Mouse (Mus musculus) layer of hippocampus, adult 9-10 months (tissue): ENCODE measurements at regions not wholly inside any gene's neighbourhood (a gene's known extent, or its start where the extent isn't known, plus 50 kb on each side); places are given as distances from the start of the nearest gene placed in this dataset.

Experiments
- DNase-seq: peaks from one replicate; pipeline ENCODE4 v3.0.0; 2022; ENCODE audit warnings: low spot score

DNA sequence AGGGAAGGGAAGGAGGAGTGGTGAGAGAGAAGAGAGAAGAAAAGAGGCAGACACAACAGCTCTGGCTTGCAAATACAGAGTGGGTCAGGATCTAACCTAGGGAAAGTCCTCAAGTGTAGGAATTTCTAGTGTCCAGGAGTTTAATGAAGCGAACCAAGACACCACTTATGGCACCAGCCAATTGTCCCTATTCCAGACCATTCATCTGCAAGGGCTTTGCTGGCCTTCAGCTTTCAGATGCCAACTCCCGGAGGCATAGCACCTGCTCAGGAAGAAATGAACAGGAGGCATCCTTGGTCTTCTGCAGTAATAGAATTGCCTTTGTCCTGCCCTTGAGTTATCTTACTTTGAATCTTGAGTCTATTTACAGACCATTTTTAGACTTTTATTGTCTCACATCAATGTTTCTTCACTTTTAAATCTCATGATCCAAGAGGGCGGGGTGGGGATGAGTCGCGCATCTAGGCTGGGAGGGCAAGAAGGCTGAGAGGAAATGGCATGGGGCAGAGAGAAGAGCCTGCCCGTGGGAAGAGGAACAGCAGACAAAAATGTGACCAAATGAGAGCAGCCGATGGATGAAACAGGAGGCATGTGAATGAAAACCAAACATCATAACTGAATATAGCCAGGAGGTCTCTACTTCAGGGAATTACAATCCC, 190.1 kb upstream of the Hmga2 start:
- DNase-seq = no peak

DNA sequence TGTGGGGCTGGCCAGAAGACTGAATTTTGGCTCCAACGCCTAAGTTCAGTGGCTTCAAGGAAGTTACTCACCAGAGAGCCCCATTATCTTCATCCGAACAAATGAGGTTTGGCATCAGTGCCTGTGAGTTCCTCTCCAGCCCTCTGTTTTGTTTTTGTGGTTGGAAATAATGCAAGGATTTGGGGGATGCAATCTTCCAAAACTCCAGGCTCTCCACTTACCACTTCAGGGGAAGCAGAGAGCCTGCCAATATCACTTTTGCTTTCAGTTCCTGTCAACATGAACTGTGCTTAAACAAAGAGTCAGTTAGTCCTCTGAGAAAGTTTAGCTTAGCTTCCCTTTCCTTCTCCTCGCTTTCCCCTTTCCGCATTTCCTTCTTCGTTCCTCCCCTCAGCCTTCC, 189.4 kb upstream of the Hmga2 start:
- no peak for DNase-seq

DNA sequence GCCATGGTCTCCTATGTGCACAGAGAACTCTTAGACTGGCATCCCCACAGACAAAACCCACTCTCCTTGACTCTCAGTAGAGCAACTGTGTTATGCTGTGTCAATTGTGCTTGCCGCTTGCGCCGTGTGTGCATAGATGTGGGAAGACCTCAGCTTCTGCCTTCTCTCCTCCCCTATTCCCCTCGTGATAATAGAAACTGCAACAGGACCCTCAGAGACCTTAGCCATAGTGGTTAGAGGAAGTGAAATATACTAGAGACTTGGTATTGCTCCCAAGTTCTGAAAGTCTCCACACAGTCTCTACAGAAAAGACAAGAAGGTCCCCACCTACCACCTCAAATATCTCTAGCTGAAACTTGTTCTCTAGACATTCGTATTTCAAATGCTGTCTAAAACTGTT, 188.2 kb upstream of the Hmga2 start:
- DNase-seq = no peak

DNA sequence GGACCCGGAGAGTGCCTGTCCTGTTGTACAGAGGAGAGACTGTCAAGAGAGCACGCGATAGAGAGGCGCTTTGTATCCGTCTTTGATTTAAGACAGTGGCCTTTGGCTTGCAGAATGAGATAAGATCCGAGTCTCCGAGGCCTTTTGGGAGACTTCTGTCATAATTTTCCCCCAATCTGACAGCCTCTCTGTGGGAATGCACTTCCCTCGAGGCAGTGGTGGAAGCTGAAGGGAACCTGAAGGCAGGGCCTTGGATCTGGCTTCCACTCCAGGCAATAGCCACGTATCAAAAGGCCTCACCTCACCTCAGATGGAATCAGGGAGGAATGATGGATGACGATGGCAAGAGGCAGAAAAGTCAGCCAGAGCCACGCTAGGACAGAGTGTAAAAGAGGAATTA, 187.1 kb upstream of the Hmga2 start:
- no peak for DNase-seq

DNA sequence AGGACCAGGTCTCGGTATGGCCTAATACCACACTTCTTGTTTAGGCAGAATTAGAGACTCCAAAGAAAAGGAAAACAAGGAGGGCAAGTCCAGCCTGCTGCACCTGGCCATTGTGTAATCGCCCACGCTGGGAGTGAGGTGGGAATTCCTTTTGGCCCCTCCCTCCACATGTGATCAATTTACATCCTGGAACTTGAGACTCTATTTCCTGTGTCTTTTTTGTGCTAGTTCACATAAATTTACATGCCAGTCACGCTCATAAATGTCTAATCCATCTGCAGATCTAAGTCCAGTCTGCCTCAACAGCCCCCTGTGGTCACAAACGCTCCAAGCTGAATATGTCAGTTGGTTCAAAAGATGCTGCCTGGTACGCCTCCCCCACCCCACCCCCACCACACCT, 184.2 kb upstream of the Hmga2 start:
- DNase-seq = no peak

DNA sequence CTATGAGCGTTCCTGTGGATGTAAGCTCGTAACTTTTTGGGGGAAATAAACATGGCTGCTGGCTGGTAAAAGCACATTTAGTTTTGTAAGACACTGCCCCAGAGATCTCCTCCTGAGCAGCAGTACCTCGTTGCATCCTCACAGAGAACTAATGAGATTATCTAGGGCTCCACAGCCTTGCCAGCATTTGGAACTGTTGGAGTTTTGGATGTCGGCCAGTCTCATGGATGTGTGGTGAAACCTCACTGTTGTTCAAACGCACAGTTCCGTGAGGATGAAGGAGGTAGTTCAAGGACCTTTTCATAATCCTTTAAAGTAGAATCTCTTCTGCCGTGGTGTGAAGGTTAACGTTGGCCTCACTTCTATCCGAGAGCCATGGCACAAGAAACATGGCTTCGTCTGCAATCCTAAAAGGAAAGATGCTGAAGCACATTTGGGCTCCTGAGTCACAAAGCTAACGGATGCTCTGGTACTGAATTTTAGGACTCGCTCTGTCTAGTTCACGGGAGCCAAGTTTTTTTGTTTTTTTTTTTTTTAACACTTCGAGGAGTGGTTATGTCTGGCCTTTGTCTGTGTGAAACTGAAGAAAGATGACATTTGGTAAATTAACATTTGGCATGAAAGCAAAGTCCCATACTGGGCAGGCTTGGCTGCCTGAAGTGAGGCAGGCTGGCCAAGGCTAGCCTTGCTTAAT, 179.1 kb upstream of the Hmga2 start:
- DNase-seq = no peak

DNA sequence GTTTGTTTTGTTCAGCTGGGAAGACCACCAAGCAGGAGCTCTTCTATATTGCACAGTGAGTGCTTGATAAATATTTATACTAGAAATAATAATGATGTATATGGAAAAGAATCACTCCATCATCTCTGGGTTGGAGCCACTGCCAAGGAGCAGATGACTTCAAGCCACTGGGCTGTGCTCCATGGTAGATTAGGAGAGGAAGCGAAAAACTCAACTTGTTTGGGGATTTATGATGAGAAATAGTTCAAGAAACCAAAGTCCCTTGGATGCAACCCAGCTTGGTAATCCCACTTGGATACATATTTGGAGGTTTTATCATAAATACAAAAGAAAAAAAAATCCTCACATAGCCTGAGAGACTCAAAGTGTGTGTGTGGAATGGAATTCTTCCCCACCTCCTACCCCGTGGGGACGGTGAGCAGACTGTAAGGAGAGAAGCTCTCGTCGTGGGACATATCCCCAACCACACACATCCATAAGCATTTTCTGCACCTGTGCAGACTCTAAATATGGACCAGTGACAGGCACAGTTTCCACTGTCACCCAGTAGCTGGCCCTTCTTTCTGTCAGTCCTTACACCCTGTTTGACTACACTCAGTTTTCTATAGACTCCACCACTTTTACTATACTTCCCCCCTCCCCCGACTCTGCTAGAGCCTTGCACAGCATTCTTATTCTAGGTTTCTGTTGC, 176.4 kb upstream of the Hmga2 start:
- no peak for DNase-seq

DNA sequence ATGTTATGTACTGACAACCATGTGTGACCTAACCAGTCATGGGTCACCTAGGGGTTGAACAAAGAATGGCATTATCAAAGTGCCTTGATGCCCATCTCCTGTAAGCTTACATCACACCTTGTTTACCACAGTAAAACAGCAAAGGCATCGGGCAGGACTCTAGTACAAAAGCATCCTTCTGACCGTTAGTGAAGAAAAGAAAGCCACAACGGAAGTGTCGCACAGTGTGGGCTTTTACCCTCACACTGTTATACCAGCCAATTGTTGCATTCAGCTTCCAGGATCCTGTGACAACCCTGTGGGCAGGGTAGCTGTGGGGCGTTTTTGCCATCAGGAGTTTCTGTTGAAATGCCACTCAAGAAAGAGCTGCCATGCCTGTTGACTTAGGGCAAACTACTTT, 175.6 kb upstream of the Hmga2 start:
- no peak for DNase-seq

DNA sequence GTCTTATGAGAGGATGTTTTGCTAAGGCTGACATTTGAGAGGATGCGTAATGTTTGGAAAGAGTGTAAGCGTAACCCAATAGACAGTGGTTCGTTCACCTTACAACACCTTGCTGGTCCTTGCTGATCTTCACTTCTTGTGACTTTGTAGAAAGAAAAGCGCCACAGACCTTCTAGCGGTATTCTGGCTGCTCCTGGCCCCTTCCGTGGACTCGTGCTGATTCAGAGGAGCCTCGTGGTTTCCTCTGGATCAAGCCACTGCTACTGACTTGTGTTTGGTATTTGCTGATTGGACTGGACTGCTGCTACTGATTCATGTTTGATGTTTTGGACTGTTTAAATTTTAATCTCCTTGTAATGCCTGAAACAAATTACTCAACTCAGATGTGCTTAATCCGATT, 174.1 kb upstream of the Hmga2 start:
- DNase-seq = no peak

DNA sequence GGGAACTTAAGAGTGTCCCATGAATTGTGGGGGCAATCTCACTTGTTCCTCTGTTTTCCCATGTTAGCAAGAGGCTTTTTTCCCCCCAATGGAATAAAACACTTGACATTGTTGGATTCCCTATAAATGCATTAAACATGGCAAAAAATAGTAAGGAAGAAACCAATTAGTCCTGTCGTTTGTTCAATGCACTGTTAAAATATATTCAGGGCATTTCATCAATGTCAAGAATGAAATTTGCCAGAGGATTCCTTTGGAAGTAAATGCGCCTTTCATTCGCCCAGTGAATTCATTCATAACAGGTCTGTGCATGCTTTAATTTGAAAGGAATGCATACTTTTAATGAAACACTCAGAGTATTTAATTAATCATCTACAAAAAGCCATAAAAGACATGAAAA, 172.5 kb upstream of the Hmga2 start:
- no peak for DNase-seq

DNA sequence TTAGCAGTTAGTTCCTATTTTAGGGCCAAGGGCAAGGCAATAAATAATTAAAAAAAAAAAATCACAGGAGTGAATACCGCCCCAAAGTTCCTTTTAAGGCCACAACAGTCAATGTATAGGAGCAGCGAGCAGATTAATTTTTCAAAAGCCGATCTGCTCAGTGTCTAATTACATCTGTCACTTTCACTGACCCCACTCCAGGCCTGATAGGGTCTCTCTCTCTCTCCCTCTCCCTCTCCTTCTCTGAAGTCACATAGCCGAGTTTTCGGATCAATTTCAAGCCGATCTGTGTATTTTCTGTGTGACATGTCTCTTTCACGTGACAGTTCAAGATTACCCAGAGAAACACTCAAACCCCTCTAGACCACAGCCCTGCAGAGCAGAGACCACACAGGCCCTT, 171.8 kb upstream of the Hmga2 start:
- DNase-seq = no peak

DNA sequence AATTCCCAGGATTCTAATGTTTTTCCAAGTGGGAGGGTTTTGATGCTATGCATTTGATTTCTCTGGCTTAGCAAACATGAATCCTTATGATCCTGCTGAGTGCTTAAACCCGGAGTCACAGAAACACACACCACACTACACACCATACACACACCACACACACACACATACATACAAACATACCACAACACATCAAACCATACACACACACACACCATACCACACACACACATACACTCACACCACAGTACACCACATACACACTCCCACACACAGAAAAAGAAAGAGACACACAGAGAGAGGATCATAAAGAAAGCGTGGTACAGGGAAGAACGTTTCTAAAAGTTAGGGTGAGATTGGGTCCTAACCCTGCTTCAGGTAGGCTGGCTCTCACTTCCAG, 171.1 kb upstream of the Hmga2 start:
- DNase-seq = no peak

DNA sequence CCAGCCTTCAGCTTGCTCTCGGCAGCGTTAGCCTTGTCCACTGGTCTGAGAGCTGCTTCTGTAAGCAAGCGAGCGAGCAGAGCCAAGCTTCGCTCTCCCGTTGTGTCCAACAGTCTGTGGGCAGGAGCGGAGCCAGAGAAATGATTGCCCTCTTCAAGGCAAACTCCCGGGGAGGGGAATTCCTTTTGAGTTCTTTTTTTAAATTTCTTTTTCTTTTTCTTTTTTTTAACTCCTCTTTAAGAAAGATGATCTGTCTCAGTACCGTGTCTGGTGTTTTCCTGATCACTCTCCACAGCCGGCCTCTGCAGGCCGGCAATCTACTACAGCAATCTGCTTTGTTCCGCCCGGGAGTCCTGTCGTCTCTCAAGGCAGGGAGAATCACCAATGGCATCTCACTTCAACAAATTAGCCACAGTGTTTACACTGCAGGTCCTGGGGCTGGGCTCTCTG, 170.6 kb upstream of the Hmga2 start:
- no peak for DNase-seq

DNA sequence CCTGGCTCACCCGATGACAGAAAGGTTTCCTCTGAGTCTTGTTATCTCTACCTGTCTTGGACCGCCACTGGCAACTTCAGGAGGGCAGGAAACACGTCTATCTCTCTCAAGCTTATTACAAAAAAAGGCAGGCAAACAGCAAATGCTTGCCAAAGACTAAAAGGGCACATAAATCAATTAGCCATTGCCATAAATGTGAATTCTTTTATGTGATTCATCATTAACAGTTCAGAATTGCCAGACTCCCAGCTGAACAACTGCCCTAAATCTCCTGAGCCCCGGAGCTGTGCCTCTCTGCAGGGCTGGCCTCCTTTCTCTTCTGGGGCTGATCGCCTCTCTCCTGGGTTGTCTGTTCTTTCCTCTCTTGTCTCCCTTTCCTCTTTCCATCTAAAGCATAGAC, 164.6 kb upstream of the Hmga2 start:
- no peak for DNase-seq

DNA sequence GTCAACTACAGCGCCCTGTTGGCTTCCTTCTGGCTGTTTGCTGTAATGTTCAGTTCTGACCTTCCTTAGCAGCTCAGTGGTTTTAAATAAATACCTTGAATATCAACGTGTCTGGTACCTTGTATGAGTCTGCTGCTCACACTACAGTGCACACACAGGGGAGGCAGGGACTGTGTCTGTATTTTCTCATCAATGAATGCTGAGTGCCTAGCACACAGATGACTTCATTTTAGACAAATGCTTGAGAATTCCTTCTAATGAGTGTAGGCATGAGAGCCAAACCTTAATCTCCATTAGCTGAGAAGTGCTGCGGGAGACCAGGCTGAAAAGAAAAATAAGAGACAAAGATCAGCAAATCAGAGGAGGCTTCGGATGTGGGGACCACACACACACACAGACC, 162.0 kb upstream of the Hmga2 start:
- no peak for DNase-seq

DNA sequence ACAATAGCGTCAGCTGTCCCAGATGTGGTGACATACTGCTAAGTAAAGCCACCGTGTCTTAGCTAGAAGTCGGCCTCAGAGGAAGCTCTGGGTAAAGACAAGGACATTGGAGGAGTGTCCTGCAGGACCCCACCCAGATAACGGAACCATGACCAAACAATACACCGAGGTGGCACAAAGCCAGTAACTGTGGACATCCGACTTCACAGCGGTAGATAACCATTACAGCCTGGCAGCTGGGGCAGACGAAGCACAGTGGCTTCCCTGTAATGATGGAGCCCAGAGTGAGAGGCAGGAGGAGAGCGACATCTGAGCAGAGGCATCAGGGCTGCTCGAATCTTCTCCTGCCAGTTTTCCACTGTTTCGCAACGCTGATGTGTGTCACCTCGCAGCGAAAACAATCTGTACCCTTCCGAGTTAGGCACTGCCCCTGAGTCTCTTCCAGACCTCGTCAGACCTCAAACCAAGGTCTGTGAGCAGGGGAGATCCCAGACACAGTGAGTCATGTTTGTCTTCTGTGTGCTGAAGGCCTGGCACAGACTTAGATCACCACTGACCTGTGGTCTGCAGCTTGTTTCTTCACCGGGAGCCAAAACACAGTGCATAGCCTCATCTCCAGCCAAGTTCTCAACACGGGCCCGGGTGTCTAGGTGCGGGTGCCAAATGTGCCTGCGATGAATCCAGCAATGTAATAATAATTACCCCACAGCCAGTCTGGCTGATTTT, 159.7 kb upstream of the Hmga2 start:
- no peak for DNase-seq

DNA sequence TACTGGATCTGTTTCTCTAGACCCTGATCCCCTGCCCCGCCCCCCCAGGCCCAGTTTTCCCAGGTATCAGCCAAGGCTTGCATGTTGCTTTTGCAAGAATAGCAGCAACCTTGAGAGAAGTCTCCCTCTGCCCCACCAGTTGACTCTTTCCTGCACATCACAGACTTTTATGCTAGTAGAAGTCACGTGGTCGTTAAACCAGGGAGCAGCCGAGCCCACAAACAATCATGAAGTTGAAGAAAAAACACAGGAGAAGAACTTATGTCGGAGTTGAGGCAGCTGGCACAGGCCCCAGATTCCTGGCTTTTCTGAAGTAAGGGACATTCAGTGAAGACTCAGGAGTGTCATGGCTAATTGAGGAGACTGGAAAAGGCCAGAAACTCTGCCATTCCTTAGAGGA, 158.9 kb upstream of the Hmga2 start:
- no peak for DNase-seq

DNA sequence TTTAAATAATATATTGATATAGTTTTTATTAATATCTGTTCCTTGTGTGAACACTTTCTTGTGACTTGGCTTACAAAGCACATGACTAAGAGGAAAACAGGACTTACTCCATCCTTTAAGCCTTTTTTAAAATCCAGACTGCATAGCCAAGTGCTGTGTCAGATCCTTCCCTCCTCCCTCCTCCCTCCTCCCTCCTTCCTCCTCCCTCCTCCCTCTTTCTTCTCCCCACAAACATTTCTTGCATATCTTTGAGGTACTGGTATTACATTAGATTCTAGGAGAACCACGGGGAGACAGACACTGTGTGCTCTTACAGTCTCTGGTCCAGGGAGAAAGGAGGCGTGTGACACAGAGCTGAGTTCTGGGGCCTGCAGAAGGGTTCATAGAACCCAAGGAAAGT, 155.8 kb upstream of the Hmga2 start:
- no peak for DNase-seq

DNA sequence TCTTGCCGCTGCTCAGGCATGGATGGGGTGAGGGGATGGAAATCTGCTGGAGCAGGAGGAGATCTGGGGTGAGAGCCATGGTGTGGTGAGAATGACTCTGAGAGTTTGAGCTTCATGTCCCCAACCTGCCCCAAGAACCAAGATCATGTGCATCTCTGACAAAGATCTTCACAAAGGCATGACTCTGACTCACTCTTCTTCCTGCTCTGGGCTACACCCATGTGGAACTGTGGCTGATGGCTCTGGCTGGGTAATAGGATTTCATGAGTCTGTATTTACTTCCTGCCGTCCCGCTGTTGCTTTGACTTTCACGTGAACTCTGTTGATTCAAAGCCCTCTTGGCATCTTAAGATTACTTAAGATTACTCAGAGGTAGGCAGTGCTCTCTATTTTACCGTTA, 151.8 kb upstream of the Hmga2 start:
- no peak for DNase-seq

DNA sequence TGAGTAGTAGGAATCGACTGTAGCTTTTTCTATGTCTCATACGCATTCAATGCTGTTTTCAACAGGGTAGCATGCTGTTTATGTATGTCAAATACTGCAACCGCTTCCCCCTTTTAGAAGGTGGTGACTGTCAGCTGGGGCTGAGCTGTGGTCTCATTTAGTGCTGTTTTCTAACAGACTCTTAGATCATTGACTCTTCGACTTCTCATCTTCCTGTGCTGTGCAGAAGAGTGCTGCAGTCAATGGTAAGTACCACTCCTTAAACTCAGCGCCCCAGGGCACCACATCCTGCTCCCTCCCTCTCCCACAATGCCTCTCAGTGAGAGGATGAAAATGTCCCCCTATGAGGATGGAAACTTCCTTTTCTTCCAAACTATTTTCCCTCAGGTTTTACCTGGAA, 149.2 kb upstream of the Hmga2 start:
- DNase-seq = no peak

DNA sequence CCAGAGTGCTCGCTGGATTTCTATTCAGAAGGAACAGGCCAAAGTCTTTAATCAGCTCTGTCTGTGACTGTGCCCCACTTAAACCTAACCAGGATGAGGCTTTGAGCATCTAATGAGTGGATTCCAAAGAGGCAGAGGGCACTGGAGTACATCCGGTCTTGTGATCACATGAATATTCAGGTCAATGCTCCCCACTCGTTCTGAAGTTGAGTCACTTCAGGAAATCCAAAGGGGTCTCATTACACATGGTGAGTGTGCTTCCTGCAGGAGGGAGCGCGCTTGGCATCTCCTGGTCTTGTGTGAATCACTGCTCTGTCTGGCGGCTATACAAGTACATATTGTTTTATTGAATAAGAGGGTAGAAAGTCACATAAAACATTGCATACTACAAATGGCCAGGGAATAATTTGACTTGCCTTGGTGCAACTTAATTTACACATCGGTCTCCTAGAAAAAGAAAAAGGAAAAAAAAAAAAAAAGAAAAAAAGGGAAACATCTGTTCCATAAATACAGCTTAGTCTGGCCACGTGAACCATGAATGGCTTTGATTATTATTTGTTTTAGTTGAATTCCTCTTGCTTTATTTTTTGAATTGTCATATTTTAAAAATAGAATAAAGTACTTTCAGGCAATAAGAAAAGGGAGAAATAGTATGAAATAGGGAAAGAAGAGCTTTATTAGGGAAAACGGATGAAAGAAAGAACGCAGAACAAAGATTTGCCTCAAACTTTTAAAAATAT, 148.1 kb upstream of the Hmga2 start:
- DNase-seq = no peak

DNA sequence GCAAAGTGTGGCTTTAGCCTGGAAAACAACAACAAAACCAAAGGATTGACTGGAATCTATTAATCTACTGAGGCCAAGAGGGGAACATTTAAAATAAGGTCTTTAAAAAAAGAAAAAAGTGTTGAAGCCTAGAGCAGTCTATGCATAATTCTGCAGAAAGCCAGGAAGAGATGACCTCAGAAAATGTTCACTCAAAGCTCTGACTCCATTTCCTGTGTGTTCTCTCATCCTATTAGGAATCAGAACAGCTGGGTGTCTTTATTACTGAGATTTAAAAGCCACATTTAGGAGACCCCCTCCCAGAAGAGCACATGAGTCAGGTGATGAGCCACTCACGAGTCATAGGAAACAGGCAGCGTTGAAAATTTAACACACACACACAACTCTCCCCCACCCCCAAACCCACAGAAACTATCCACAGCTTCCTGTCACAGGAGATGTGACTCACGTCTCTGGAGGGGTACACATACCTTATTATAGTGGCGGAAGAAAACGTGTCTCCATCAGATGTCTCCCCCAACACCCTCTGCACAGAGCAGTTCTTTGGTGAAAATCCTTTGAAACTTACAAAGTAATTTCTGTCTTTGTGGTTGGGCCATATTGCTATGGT, 140.2 kb upstream of the Hmga2 start:
- DNase-seq = no peak
